Mouse (Mus musculus) lung, postnatal 0 days (tissue): ENCODE measurements around the gene 1110065P20Rik. TPM values are rescaled to one million over a fixed set of nuclear protein-coding genes. Genes with fewer than 3 reads are reported as not detected.
A peak's percentile ranks its signal among the peaks of the same experiment; 100 is the strongest.

Source experiments
- ATAC-seq: fragments of 200-750 bp; cut with Nextera tagmentation; 2 replicates; pipeline ENCODE4 v1.8.0; 2017; ENCODE audit warnings: moderate library complexity
- DNase-seq: peaks from one replicate; pipeline ENCODE4 v3.0.0-alpha.2; 2016; ENCODE audit warnings: low spot score
- H3K27ac ChIP-seq: fragments of 300-500 bp; sonication (generic); 2 replicates; pipeline ENCODE4 v1.5.1; 2014; ENCODE audit warnings: antibody characterized with exemption, mild to moderate bottlenecking, low read length, mixed read lengths
- H3K27me3 ChIP-seq: fragments of 300-500 bp; sonication (generic); replicated peaks from 2 replicates; pipeline ENCODE4 v1.6.1; 2014; ENCODE audit warnings: low read length, mixed read lengths; ENCODE audit not compliant: insufficient read depth
- H3K36me3 ChIP-seq: fragments of 300-500 bp; sonication (generic); 2 replicates; pipeline ENCODE4 v1.6.1; 2014; ENCODE audit warnings: low read length, mixed read lengths; ENCODE audit not compliant: insufficient read depth
- H3K4me1 ChIP-seq: fragments of 300-500 bp; sonication (generic); 2 replicates; pipeline ENCODE4 v1.6.1; 2014; ENCODE audit warnings: antibody characterized with exemption, low read depth, low read length, mixed read lengths; ENCODE audit not compliant: insufficient read depth
- H3K4me2 ChIP-seq: fragments of 300-500 bp; sonication (generic); replicated peaks from 2 replicates; pipeline ENCODE4 v1.6.1; 2014; ENCODE audit warnings: low read depth, mild to moderate bottlenecking, low read length, moderate library complexity, mixed read lengths
- H3K4me3 ChIP-seq: fragments of 300-500 bp; sonication (generic); 2 replicates; pipeline ENCODE4 v1.5.1; 2014; ENCODE audit warnings: low read depth, low read length
- H3K9ac ChIP-seq: fragments of 300-500 bp; sonication (generic); replicated peaks from 2 replicates; pipeline ENCODE4 v1.6.1; 2014; ENCODE audit warnings: low read depth, mild to moderate bottlenecking
- H3K9me3 ChIP-seq: fragments of 300-500 bp; sonication (generic); 2 replicates; pipeline ENCODE4 v1.6.1; 2016; ENCODE audit warnings: low read length, mixed read lengths
- CTCF ChIP-seq: IDR thresholded peaks from 2 replicates; pipeline ENCODE4 v1.5.1; 2016; ENCODE audit warnings: antibody characterized with exemption, mild to moderate bottlenecking
- EP300 ChIP-seq: IDR thresholded peaks from 2 replicates; pipeline ENCODE4 v1.6.1; 2016; ENCODE audit warnings: antibody characterized with exemption, mild to moderate bottlenecking, control low read depth
- WGBS: fragments of 180-500 bp; shearing (Covaris S2); extraction: QIAGEN DNeasy Blood & Tissue Kit; methylation state at CpG from one replicate; pipeline ENCODE4 v1.1.7; 2014; 5-methylcytosine and 5-hydroxymethylcytosine counted together
- polyA plus RNA-seq: library from polyadenylated mRNA; unstranded; fragments of >200 nt; fragmentation: Nextera tagmentation; extraction: Ambion mirVana; gene quantifications from 2 replicates; pipeline ENCODE4 v1.2.1, GENCODE M21; 2015

1110065P20Rik gene
- polyA plus RNA-seq, 1 experiment from 2014 or later, result 68.7 TPM

GRCm38 (mm10) chr4:124802309-124803260 lies 48.4 kb downstream of the 1110065P20Rik start:
- H3K36me3 ChIP-seq, result peaks cover 27% of the 10 kb centered on the region
- peak overlapping the region; percentile 92 for H3K27ac ChIP-seq
- H3K4me1 ChIP-seq, result peaks cover 7% of the 10 kb centered on the region
- no peaks in the 10 kb centered on the region for H3K9me3 ChIP-seq
- TF ChIP-seq CTCF (no peak), EP300 (no peak)
- peak overlapping the region; percentile 78 for H3K9ac ChIP-seq
- DNase-seq, result peak; percentile 99
- under 1% methylated on average over 49 of the region's 53 CpGs for WGBS
- ATAC-seq, result peak; percentile 100
- H3K27me3 ChIP-seq, result no peaks in the 10 kb centered on the region
- H3K4me3 ChIP-seq, result peak overlapping the region; percentile 91
- H3K4me2 ChIP-seq, result peak overlapping the region; percentile 91

- peak; percentile 85 for ATAC-seq
- H3K27me3 ChIP-seq, result no peaks in the 10 kb centered on the region
- peak; percentile 84 for TF ChIP-seq CTCF
- no peak for TF ChIP-seq EP300
- WGBS, result 3% methylated on average over 21 of the region's 21 CpGs
- peak within 1 kb of the TSS; percentile 78 for H3K9ac ChIP-seq
- no peaks in the 10 kb centered on the region for H3K9me3 ChIP-seq
- peak within 1 kb of the TSS; percentile 91 for H3K4me2 ChIP-seq
- peak within 1 kb of the TSS; percentile 91 for H3K4me3 ChIP-seq
- peaks cover 26% of the 10 kb centered on the region for H3K36me3 ChIP-seq
- peak; percentile 92 for DNase-seq
- H3K4me1 ChIP-seq, result peaks cover 7% of the 10 kb centered on the region
- H3K27ac ChIP-seq, result peak within 1 kb of the TSS; percentile 92
Measured at GRCm38 (mm10) chr4:124801552-124802308, 49.3 kb downstream of the 1110065P20Rik start, which contains the start of gene Mtf1. TSS of gene Mtf1 (plus strand) at chr4:124802104.

Other genes with a start within 250 kb of the 1110065P20Rik start
- gene 3100002H09Rik, start 240.4 kb downstream of the 1110065P20Rik start, polyA plus RNA-seq, result not detected in 2 replicates
- 0.10 and 0.14 TPM in 2 replicates for gene Pou3f1, start 194.4 kb downstream of the 1110065P20Rik start, polyA plus RNA-seq
- 37.4 and 48.8 TPM in 2 replicates for gene Utp11, start 157.6 kb downstream of the 1110065P20Rik start, polyA plus RNA-seq
- gene Fhl3, start 150.5 kb downstream of the 1110065P20Rik start, polyA plus RNA-seq, result 5.2 and 5.8 TPM in 2 replicates
- 49.1 and 57.1 TPM in 2 replicates for gene Sf3a3, start 136.4 kb downstream of the 1110065P20Rik start, polyA plus RNA-seq
- 59.6 and 62.9 TPM in 2 replicates for gene Inpp5b, start 109.3 kb downstream of the 1110065P20Rik start, polyA plus RNA-seq
- 9.3 and 10.8 TPM in 2 replicates for gene Mtf1, start 49.1 kb downstream of the 1110065P20Rik start, polyA plus RNA-seq
- gene Yrdc, start 517 bp downstream of the 1110065P20Rik start, polyA plus RNA-seq, result 22.8 and 25.4 TPM in 2 replicates
- gene Maneal, start 11.0 kb upstream of the 1110065P20Rik start, polyA plus RNA-seq, result 0.08 and 0.13 TPM in 2 replicates
- not detected in 2 replicates for gene Epha10, start 29.7 kb upstream of the 1110065P20Rik start, polyA plus RNA-seq
- 7.3 and 8.3 TPM in 2 replicates for gene 9930104L06Rik, start 85.9 kb upstream of the 1110065P20Rik start, polyA plus RNA-seq
- 5.5 and 8.8 TPM in 2 replicates for gene Cdca8, start 88.1 kb upstream of the 1110065P20Rik start, polyA plus RNA-seq
- 6.5 and 7.2 TPM in 2 replicates for gene Rspo1, start 135.2 kb upstream of the 1110065P20Rik start, polyA plus RNA-seq
- gene Gnl2, start 165.4 kb upstream of the 1110065P20Rik start, polyA plus RNA-seq, result 42.3 and 47.3 TPM in 2 replicates
- 6.9 and 10.9 TPM in 2 replicates for gene Dnali1, start 214.5 kb upstream of the 1110065P20Rik start, polyA plus RNA-seq
- gene Snip1, start 215.5 kb upstream of the 1110065P20Rik start, polyA plus RNA-seq, result 17.4 and 18.0 TPM in 2 replicates
- 29.7 and 32.1 TPM in 2 replicates for gene Meaf6, start 233.9 kb upstream of the 1110065P20Rik start, polyA plus RNA-seq